In genomic region chr11:60222469-60223236, GRCm38 (mm10) we compare ENCODE assay signal across 8 mouse cellular contexts. TPM values are rescaled to one million over a fixed set of nuclear protein-coding genes. Genes with fewer than 3 reads are reported as not detected.
DNase-seq lines count a peak whose midpoint lies in the region; ATAC-seq lines count a peak whose summit lies in the region.

TSS of gene Srebf1 (minus strand) at chr11:60222581.

- ATAC-seq in common myeloid progenitor, adult 5-6 weeks (replicated peaks; ENCODE audit: low read depth, poor library complexity, severe bottlenecking): peak; percentile 77
- ATAC-seq in megakaryocyte progenitor cell, adult 5-6 weeks (replicated peaks; ENCODE audit: poor library complexity): peak; percentile 70

- DNase-seq in WW6 (ENCODE audit: low read depth, low spot score): peak; percentile 95
- peak; percentile 84 for DNase-seq in gastrocnemius, postnatal 10 days
- peak; percentile 93 for DNase-seq in induced T-regulatory cell, adult 2 months (ENCODE audit: low read depth)
- DNase-seq in left cerebral cortex, postnatal 10 days (ENCODE audit: extremely low spot score in 1 of 2, low spot score in 2 of 2): peak; percentile 66 to 91
- DNase-seq in right cerebral cortex, postnatal 10 days (ENCODE audit: low spot score in 2 of 2): peak; percentile 82 to 84
- DNase-seq in urinary bladder, postnatal 25 days (ENCODE audit: low spot score): peak; percentile 77

- intact Hi-C loops in left cerebral cortex, postnatal 10 days (cut with DNase I): no loop called here

RNA-seq across cellular contexts. Expression of gene Srebf1, which starts in this region (rescaled TPM):
- total RNA-seq in common myeloid progenitor, adult 5-6 weeks (2017): 32.9 and 58.8 TPM in 2 replicates
- 10 to 100 TPM; 24.2 to 29.1 TPM for total RNA-seq in gastrocnemius, postnatal 10 days (2021)
- 10 to 100 TPM; 41.5 to 43.0 TPM for total RNA-seq in left cerebral cortex, postnatal 10 days (2021)
- total RNA-seq in megakaryocyte progenitor cell, adult 5-6 weeks (2015): 20.9 and 23.3 TPM in 2 replicates
- total RNA-seq in megakaryocyte progenitor cell, adult 5-6 weeks (2017): 20.6 and 29.3 TPM in 2 replicates

Comparison
In these comparisons a context has a peak if more than half of its experiments do, and no peak if none do; other contexts are left out.
1. Peak in every context shown above with its lines: DNase-seq and ATAC-seq.